Mouse (Mus musculus) midbrain, postnatal 0 days (tissue): ENCODE data around the gene Snx14. TPM values are rescaled to one million over a fixed set of nuclear protein-coding genes. Genes with fewer than 3 reads are reported as not detected.

ENCODE experiments used
- ATAC-seq: fragments of 200-750 bp; cut with Nextera tagmentation; 2 replicates; pipeline ENCODE4 v1.8.0; 2017; ENCODE audit warnings: moderate number of reproducible peaks, mild to moderate bottlenecking, moderate TSS enrichment, moderate library complexity; ENCODE audit not compliant: low FRiP score
- DNase-seq: peaks from one replicate; pipeline ENCODE4 v3.0.0-alpha.2; 2015; ENCODE audit warnings: low spot score
- H3K27ac ChIP-seq: fragments of 300-500 bp; sonication (generic); 2 replicates; pipeline ENCODE4 v1.5.1; 2014; ENCODE audit warnings: low read depth, mild to moderate bottlenecking, low read length, mixed read lengths
- H3K27me3 ChIP-seq: fragments of 300-500 bp; sonication (generic); 2 replicates; pipeline ENCODE4 v1.6.1; 2014; ENCODE audit warnings: low read length, control low read depth, mixed read lengths; ENCODE audit not compliant: insufficient read depth
- H3K36me3 ChIP-seq: fragments of 300-500 bp; sonication (generic); 2 replicates; pipeline ENCODE4 v1.6.1; 2014; ENCODE audit warnings: low read length, control low read depth, mixed read lengths; ENCODE audit not compliant: insufficient read depth
- H3K4me1 ChIP-seq: fragments of 300-500 bp; sonication (generic); 2 replicates; pipeline ENCODE4 v1.6.1; 2014; ENCODE audit warnings: mild to moderate bottlenecking, control low read depth, antibody characterized with exemption, low read length, mixed read lengths; ENCODE audit not compliant: insufficient read depth
- H3K4me2 ChIP-seq: fragments of 300-500 bp; sonication (generic); 2 replicates; pipeline ENCODE4 v1.6.1; 2014; ENCODE audit warnings: low read depth, mild to moderate bottlenecking, low read length, mixed read lengths; ENCODE audit not compliant: poor library complexity, severe bottlenecking
- H3K4me3 ChIP-seq: fragments of 300-500 bp; sonication (generic); 2 replicates; pipeline ENCODE4 v1.5.1; 2014; ENCODE audit warnings: low read depth, mild to moderate bottlenecking, low read length, moderate library complexity
- H3K9ac ChIP-seq: fragments of 300-500 bp; sonication (generic); replicated peaks from 2 replicates; pipeline ENCODE4 v1.6.1; 2014; ENCODE audit warnings: mild to moderate bottlenecking, low read length, moderate library complexity, mixed read lengths; ENCODE audit not compliant: poor library complexity, severe bottlenecking
- H3K9me3 ChIP-seq: fragments of 300-500 bp; sonication (generic); 2 replicates; pipeline ENCODE4 v1.6.1; 2016; ENCODE audit warnings: low read length, control low read depth
- CTCF ChIP-seq: IDR thresholded peaks from 2 replicates; pipeline ENCODE4 v1.5.1; 2016; ENCODE audit warnings: antibody characterized with exemption, mild to moderate bottlenecking
- WGBS: fragments of 180-500 bp; shearing (Covaris S2); extraction: QIAGEN DNeasy Blood & Tissue Kit; methylation state at CpG from one replicate; pipeline ENCODE4 v1.1.7; 2014; 5-methylcytosine and 5-hydroxymethylcytosine counted together
- polyA plus RNA-seq: library from polyadenylated mRNA; unstranded; fragments of >200 nt; fragmentation: Nextera tagmentation; extraction: Ambion mirVana; gene quantifications from 2 replicates; pipeline ENCODE4 v1.2.1, GENCODE M21; 2015
- total RNA-seq: library from RNA; depleted of rRNA; stranded (reverse); fragments of >200 nt; gene quantifications from 2 replicates; pipeline ENCODE4 v1.2.3, GENCODE M21; 2014

Snx14 gene
- total and polyA plus RNA-seq, 2 experiments from 2014 or later = 28.6 to 43.0 TPM

GRCm38 (mm10) chr9:88404515-88404914 is 34.2 kb downstream of the Snx14 start:
- 88% methylated on average over 6 of the region's 6 CpGs for WGBS
- Histone ChIP-seq H3K9me3 (no peaks in the 10 kb centered on the region), H3K4me2 (no peak overlapping the region), H3K9ac (no peak overlapping the region), H3K27ac (no peak overlapping the region), H3K27me3 (no peaks in the 10 kb centered on the region), H3K4me1 (no peaks in the 10 kb centered on the region), H3K4me3 (no peak overlapping the region), H3K36me3 (peaks cover 24% of the 10 kb centered on the region)
- no peak for ATAC-seq
- no peak for TF ChIP-seq CTCF
- DNase-seq = no peak

- Histone ChIP-seq H3K4me3 (no peak overlapping the region), H3K4me2 (no peak overlapping the region), H3K9ac (no peak overlapping the region), H3K9me3 (no peaks in the 10 kb centered on the region), H3K36me3 (peaks cover 20% of the 10 kb centered on the region), H3K4me1 (no peaks in the 10 kb centered on the region), H3K27ac (no peak overlapping the region), H3K27me3 (no peaks in the 10 kb centered on the region)
- peak; percentile 33 for DNase-seq
- TF ChIP-seq CTCF = no peak
- 78% methylated on average over 10 of the region's 10 CpGs for WGBS
- no peak for ATAC-seq
These were observed 34.7 kb downstream of the Snx14 start for GRCm38 (mm10) chr9:88404088-88404487.

- H3K9ac ChIP-seq = no peak overlapping the region
- H3K9me3 ChIP-seq = no peaks in the 10 kb centered on the region
- H3K4me1 ChIP-seq = no peaks in the 10 kb centered on the region
- H3K4me3 ChIP-seq = no peak overlapping the region
- H3K27ac ChIP-seq = no peak overlapping the region
- 74% methylated on average over 1 of the region's 1 CpGs for WGBS
- peak; percentile 61 for TF ChIP-seq CTCF
- H3K27me3 ChIP-seq = no peaks in the 10 kb centered on the region
- H3K4me2 ChIP-seq = no peak overlapping the region
- ATAC-seq (no peak), DNase-seq (peak; percentile 21)
- peaks cover 21% of the 10 kb centered on the region for H3K36me3 ChIP-seq
These were observed 40.3 kb downstream of the Snx14 start for GRCm38 (mm10) chr9:88398461-88398860.

DNA sequence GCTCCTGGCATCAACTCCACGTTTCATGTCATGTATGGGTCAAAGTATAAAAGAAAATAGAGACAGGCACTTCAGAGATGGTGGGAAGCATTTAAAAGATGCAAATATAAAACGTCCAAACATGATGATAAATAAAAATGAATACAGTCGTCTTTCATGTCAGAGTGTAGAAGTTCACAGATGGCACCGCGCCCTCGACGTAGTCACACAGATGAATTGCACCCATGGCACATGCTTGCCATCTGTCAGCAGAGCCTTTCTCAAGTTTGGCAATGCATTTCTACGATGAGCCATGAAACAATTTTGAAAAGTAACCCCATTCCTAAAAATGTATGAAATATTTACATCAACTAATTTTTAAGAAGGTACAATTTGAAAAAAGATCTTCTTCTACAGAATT is 43.9 kb downstream of the Snx14 start:
- ATAC-seq = no peak
- TF ChIP-seq CTCF = no peak

DNA sequence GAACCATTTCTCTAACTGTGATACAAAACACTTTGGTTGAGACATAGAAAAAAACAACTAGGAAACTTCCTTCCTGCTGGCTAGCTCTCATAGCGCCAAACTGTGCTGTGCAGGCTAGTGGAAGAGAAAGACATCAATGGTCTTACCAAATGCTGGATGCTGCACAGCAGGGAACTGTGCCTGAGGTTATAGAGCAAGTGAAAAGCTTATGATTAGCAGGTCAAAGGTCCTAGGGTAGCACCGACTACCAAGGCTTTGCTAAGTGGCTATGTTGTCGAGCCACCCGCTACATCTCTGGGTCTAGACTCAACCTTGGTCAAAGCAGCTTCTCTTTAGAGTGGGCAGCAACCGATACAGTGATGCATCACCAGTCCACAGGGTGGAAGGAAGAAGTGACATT is 49.9 kb downstream of the Snx14 start:
- ATAC-seq (no peak), DNase-seq (no peak)
- Histone ChIP-seq H3K9ac (no peak overlapping the region), H3K27me3 (no peaks in the 10 kb centered on the region), H3K4me1 (no peaks in the 10 kb centered on the region), H3K4me2 (no peak overlapping the region), H3K36me3 (peaks cover 34% of the 10 kb centered on the region), H3K9me3 (no peaks in the 10 kb centered on the region), H3K4me3 (no peak overlapping the region), H3K27ac (no peak overlapping the region)
- 53% methylated on average over 5 of the region's 5 CpGs for WGBS
- no peak for TF ChIP-seq CTCF

More for the DNA sequence above, 43.9 kb downstream of the Snx14 start:
- Histone ChIP-seq H3K9ac (no peak overlapping the region), H3K4me1 (no peaks in the 10 kb centered on the region), H3K9me3 (no peaks in the 10 kb centered on the region), H3K27me3 (no peaks in the 10 kb centered on the region), H3K36me3 (peaks cover 28% of the 10 kb centered on the region), H3K4me3 (no peak overlapping the region), H3K4me2 (no peak overlapping the region), H3K27ac (no peak overlapping the region)
- WGBS = 83% methylated on average over 8 of the region's 8 CpGs
- DNase-seq = no peak

DNA sequence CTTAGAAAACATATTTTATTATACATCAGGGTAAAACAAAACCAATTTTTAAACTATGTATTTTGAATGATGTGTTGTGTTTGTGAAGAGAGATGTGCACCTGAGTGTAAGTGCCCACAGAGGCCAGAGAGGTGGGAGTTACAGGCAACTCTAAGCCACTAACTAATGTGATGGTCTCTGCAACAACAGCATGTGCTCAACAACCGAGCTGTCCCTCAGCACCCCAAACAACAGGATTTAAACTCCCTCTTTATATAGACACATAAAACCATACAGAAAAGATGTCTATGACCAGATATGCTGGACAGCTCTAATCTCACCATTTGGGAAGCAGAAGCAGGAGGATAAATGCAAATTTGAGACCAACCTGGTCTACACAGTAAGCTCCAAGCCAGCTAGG is 58.2 kb downstream of the Snx14 start:
- no peak for TF ChIP-seq CTCF
- peaks cover 33% of the 10 kb centered on the region for H3K36me3 ChIP-seq
- no peaks in the 10 kb centered on the region for H3K27me3 ChIP-seq
- no peak for ATAC-seq
- no peak overlapping the region for H3K4me3 ChIP-seq
- no peak overlapping the region for H3K9ac ChIP-seq
- 70% methylated on average over 1 of the region's 1 CpGs for WGBS
- no peak overlapping the region for H3K4me2 ChIP-seq
- no peak overlapping the region for H3K27ac ChIP-seq
- H3K4me1 ChIP-seq = no peaks in the 10 kb centered on the region
- no peaks in the 10 kb centered on the region for H3K9me3 ChIP-seq
- no peak for DNase-seq
